Mouse (Mus musculus) liver, embryonic 14.5 days (tissue): ENCODE measurements around the gene Slc6a13.
A peak's percentile ranks its signal among the peaks of the same experiment; 100 is the strongest.

Experiments
- CTCF ChIP-seq: IDR thresholded peaks from 2 replicates; pipeline ENCODE4 v1.5.1; 2016; ENCODE audit warnings: antibody characterized with exemption, low read depth, control low read depth
- EP300 ChIP-seq: IDR thresholded peaks from 2 replicates; pipeline ENCODE4 v1.6.1; 2016; ENCODE audit warnings: antibody characterized with exemption, low read depth

- TF ChIP-seq CTCF, result peak; percentile 27
- no peak for TF ChIP-seq EP300
These were observed 30.0 kb downstream of the Slc6a13 start for GRCm38 (mm10) chr6:121329848-121330508.
